Mouse (Mus musculus) ES-Bruce4 (cell line): ENCODE measurements around the gene Nenf.

Experiments
- CTCF ChIP-seq: IDR thresholded peaks from one replicate; pipeline ENCODE4 v1.8.1; 2011; ENCODE audit warnings: low read depth, low read length
- EP300 ChIP-seq: IDR thresholded peaks from 2 replicates; pipeline ENCODE4 v1.6.1; 2011; ENCODE audit warnings: low read depth, low read length; ENCODE audit not compliant: insufficient read depth
- POLR2A ChIP-seq: IDR thresholded peaks from one replicate; pipeline ENCODE4 v1.8.1; 2011; ENCODE audit warnings: low read length; ENCODE audit not compliant: insufficient read depth

DNA sequence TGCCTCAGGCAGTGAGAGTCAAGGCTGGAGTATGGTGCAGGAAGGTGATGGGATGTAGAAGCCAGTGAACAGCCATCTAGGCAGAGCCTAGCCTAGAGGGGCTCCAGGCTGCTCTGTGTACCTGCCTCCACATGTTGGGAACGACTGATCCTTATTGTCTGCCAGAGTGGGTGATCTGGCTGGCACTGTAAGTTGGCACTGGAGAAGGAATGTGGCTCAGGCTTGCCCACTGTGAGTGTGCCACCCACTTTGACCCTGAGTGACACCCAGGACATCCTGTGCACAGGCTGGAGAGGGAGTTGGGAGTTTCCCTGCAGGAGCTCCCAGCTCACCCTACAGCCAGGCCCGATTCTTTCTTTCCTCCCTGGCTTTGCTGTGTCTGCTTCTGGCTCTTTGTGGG, 21.9 kb upstream of the Nenf start:
- TF ChIP-seq EP300 (no peak), POLR2A (no peak), CTCF (no peak)
